In genomic region chr11:63119791-63120190, GRCm38 (mm10) we compare ENCODE assay signal across 31 mouse cellular contexts. TPM values are rescaled to one million over a fixed set of nuclear protein-coding genes. Genes with fewer than 3 reads are reported as not detected.
DNase-seq lines count a peak whose midpoint lies in the region; ATAC-seq and TF ChIP-seq lines count a peak whose summit lies in the region.
"Had no signal": no experiment of that assay in that cellular context is flagged by ENCODE, and none has a peak within 500 bp of the region (broad histone marks: within the 10 kb centered on the region; RNA-seq: fewer than 3 reads in every experiment).

No protein-coding gene starts in this region.

- H3K27ac ChIP-seq in heart, postnatal 0 days (ENCODE audit: low read depth): peak overlapping the region; percentile 66
- H3K27ac ChIP-seq: embryonic facial prominence, embryonic 13.5 days; forebrain, embryonic 12.5 days; hindbrain, embryonic 10.5 days; kidney, embryonic 15.5 days; limb, embryonic 13.5 days; liver, embryonic 13.5 days; stomach, embryonic 15.5 days had no signal

- peak; percentile 95 for DNase-seq in heart, adult 11 months
- no peak for DNase-seq in heart, adult 9 months (ENCODE audit: low spot score in 2 of 2)
- DNase-seq in heart, postnatal 0 days (ENCODE audit: low spot score): peak; percentile 71
- no peak for DNase-seq in cerebellum, postnatal 10 days
- no peak for DNase-seq in left cerebral cortex, adult 9 months (ENCODE audit: low spot score in 2 of 2)
- DNase-seq: adrenal gland, postnatal 10 days; cerebellum, adult 18-20 months; cerebellum, postnatal 25 days; kidney, postnatal 36 days; liver, embryonic 13.5 days; lung, adult 2 months; lung, postnatal 14 days; thymus, postnatal 25 days had no signal

- WGBS in heart, postnatal 0 days: 13% methylated on average over 7 of the region's 7 CpGs

- ATAC-seq in megakaryocyte, adult 5-6 weeks (ENCODE audit: poor library complexity, severe bottlenecking): no peak
- peak; percentile 59 for ATAC-seq in heart, postnatal 0 days (ENCODE audit: insufficient read depth, low read depth)
- ATAC-seq: activated CD4-positive, CD25-positive, alpha-beta regulatory T cell, adult 4 months; hindbrain, embryonic 16.5 days; intestine, embryonic 16.5 days; midbrain, embryonic 16.5 days had no signal

- H3K27me3 ChIP-seq in megakaryocyte, embryonic 14.5 days (replicated peaks): peaks cover 9% of the 10 kb centered on the region
- H3K27me3 ChIP-seq in heart, postnatal 0 days (ENCODE audit: control insufficient read depth, insufficient read depth, low read length): no peaks in the 10 kb centered on the region
- H3K27me3 ChIP-seq: forebrain, embryonic 12.5 days; kidney, embryonic 15.5 days; limb, embryonic 13.5 days; liver, embryonic 13.5 days; stomach, embryonic 15.5 days had no signal

- no peak for TF ChIP-seq EP300 in heart, postnatal 0 days (IDR thresholded peaks at IDR 0.05; ENCODE audit: low read depth)

- H3K4me2 ChIP-seq in heart, postnatal 0 days (ENCODE audit: low read depth, low read length): no peak overlapping the region
- H3K4me2 ChIP-seq: embryonic facial prominence, embryonic 13.5 days; forebrain, embryonic 12.5 days; kidney, embryonic 15.5 days; limb, embryonic 13.5 days; liver, embryonic 13.5 days; stomach, embryonic 15.5 days had no signal

- TF ChIP-seq CTCF in heart, postnatal 0 days (IDR thresholded peaks at IDR 0.05; ENCODE audit: low read depth): no peak

- H3K9me3 ChIP-seq in megakaryocyte, embryonic 14.5 days: peaks cover 11% of the 10 kb centered on the region
- no peaks in the 10 kb centered on the region for H3K9me3 ChIP-seq in heart, postnatal 0 days (replicated peaks; ENCODE audit: control insufficient read depth, low read length)
- H3K9me3 ChIP-seq: embryonic facial prominence, embryonic 13.5 days; forebrain, embryonic 12.5 days; hindbrain, embryonic 10.5 days; kidney, embryonic 15.5 days; limb, embryonic 13.5 days; liver, embryonic 13.5 days; stomach, embryonic 15.5 days had no signal

- H3K4me1 ChIP-seq in megakaryocyte, embryonic 14.5 days: peaks cover 8% of the 10 kb centered on the region
- H3K4me1 ChIP-seq in heart, postnatal 0 days (ENCODE audit: control insufficient read depth, insufficient read depth): peaks cover 27% of the 10 kb centered on the region
- H3K4me1 ChIP-seq: liver, embryonic 13.5 days had no signal

- no peaks in the 10 kb centered on the region for H3K36me3 ChIP-seq in megakaryocyte, embryonic 14.5 days (replicated peaks; ENCODE audit: low read length)
- no peaks in the 10 kb centered on the region for H3K36me3 ChIP-seq in heart, postnatal 0 days (replicated peaks; ENCODE audit: control insufficient read depth, insufficient read depth, low read length)
- H3K36me3 ChIP-seq: embryonic facial prominence, embryonic 13.5 days; forebrain, embryonic 12.5 days; hindbrain, embryonic 10.5 days; kidney, embryonic 15.5 days; limb, embryonic 13.5 days; liver, embryonic 13.5 days; stomach, embryonic 15.5 days had no signal

- H3K4me3 ChIP-seq in megakaryocyte, embryonic 14.5 days (replicated peaks): peak overlapping the region; percentile 24
- H3K4me3 ChIP-seq in heart, postnatal 0 days (ENCODE audit: low read depth, low read length): no peak overlapping the region
- H3K4me3 ChIP-seq: embryonic facial prominence, embryonic 13.5 days; erythroblast, embryonic 14.5 days; forebrain, embryonic 12.5 days; hindbrain, embryonic 10.5 days; kidney, embryonic 15.5 days; limb, embryonic 13.5 days; liver, embryonic 13.5 days; stomach, embryonic 15.5 days had no signal

- no peak overlapping the region for H3K9ac ChIP-seq in heart, postnatal 0 days (replicated peaks; ENCODE audit: low read depth, low read length)
- H3K9ac ChIP-seq: embryonic facial prominence, embryonic 13.5 days; forebrain, embryonic 12.5 days; kidney, embryonic 15.5 days; limb, embryonic 13.5 days; liver, embryonic 13.5 days; stomach, embryonic 15.5 days had no signal

RNA-seq across cellular contexts. Expression of gene Pmp22, which starts 9.0 kb away (rescaled TPM):
- 9.8 and 32.4 TPM in 2 replicates for polyA plus RNA-seq in megakaryocyte, embryonic 14.5 days (2012; ENCODE audit: insufficient read depth, low replicate concordance)
- 0.45 and 2.0 TPM in 2 replicates for total RNA-seq in megakaryocyte, adult 5-6 weeks (2015)
- 0.20 TPM in 1 of 2 replicates, not detected in the other for total RNA-seq in megakaryocyte, adult 5-6 weeks (2017)
- 94.4 and 128 TPM in 2 replicates for total RNA-seq in heart, postnatal 0 days (2014; rRNA removed; ENCODE audit: low replicate concordance)
- 62.1 and 63.3 TPM in 2 replicates for polyA plus RNA-seq in heart, postnatal 0 days (2015; fragmentation: Nextera tagmentation; extraction: Ambion mirVana)
- total RNA-seq: megakaryocyte-erythroid progenitor cell, adult 5-6 weeks; MEL had no signal
- polyA plus RNA-seq: activated CD4-positive, CD25-positive, alpha-beta regulatory T cell, adult 4 months had no signal

RNA-seq across cellular contexts. Expression of gene Tekt3, which starts 58.3 kb away (rescaled TPM):
- polyA plus RNA-seq in megakaryocyte, embryonic 14.5 days (2012; ENCODE audit: insufficient read depth, low replicate concordance): not detected in 2 replicates
- not detected in 2 replicates for total RNA-seq in megakaryocyte, adult 5-6 weeks (2015)
- total RNA-seq in megakaryocyte, adult 5-6 weeks (2017): not detected in 2 replicates
- not detected in 2 replicates for total RNA-seq in heart, postnatal 0 days (2014; rRNA removed; ENCODE audit: low replicate concordance)
- not detected in 2 replicates for polyA plus RNA-seq in heart, postnatal 0 days (2015; fragmentation: Nextera tagmentation; extraction: Ambion mirVana)
- total RNA-seq: adrenal gland, postnatal 10 days; left cerebral cortex, postnatal 25 days; megakaryocyte-erythroid progenitor cell, adult 5-6 weeks; MEL had no signal
- polyA plus RNA-seq: activated CD4-positive, CD25-positive, alpha-beta regulatory T cell, adult 4 months; C2C12; embryonic facial prominence, embryonic 13.5 days; erythroblast, embryonic 14.5 days; forebrain, embryonic 12.5 days; hindbrain, embryonic 10.5 days; hindbrain, embryonic 16.5 days; intestine, embryonic 16.5 days; kidney, embryonic 15.5 days; liver, embryonic 13.5 days; midbrain, embryonic 16.5 days; neural tube, embryonic 14.5 days; stomach, embryonic 15.5 days had no signal

Comparison
In these comparisons a context has a peak if more than half of its experiments do, and no peak if none do; other contexts are left out.
1. DNase-seq: peak in heart, adult 11 months (single experiment) and heart, postnatal 0 days (single experiment); none in heart, adult 9 months (0 of 2), cerebellum, postnatal 10 days (0 of 2) and left cerebral cortex, adult 9 months (0 of 2).
2. RNA of gene Pmp22, which starts 9.0 kb away (total RNA-seq): 94.4 to 128 TPM in heart, postnatal 0 days; 0.20 to 2.0 TPM in megakaryocyte, adult 5-6 weeks; every median in the first group is over 10 times any median in the second.